Mouse (Mus musculus) heart, postnatal 0 days (tissue): ENCODE measurements at regions not wholly inside any gene's neighbourhood (a gene's known extent, or its start where the extent isn't known, plus 50 kb on each side); places are given as distances from the start of the nearest gene placed in this dataset.

Source experiments
- CTCF ChIP-seq: IDR thresholded peaks from 2 replicates; pipeline ENCODE4 v1.5.1; 2016; ENCODE audit warnings: antibody characterized with exemption, control low read depth, low read depth
- EP300 ChIP-seq: IDR thresholded peaks from 2 replicates; pipeline ENCODE4 v1.6.1; 2016; ENCODE audit warnings: antibody characterized with exemption, low read depth

- TF ChIP-seq EP300 (no peak), CTCF (no peak)
Measured at GRCm38 (mm10) chr6:104038853-104039252, 453.7 kb upstream of the Cntn6 start.
